Mouse (Mus musculus): ENCODE results near the gene Adcy2.

- TF ChIP-seq CTCF (IDR thresholded peaks at IDR 0.05; ENCODE audit: low read depth): no peak
- no peak for TF ChIP-seq EP300 (IDR thresholded peaks at IDR 0.05; ENCODE audit: low read depth)
Measured at GRCm38 (mm10) chr13:68868776-68869175, 130.6 kb downstream of the Adcy2 start.

All from liver, embryonic 14.5 days (tissue).